Mouse (Mus musculus) mesoderm, embryonic 11.5 days (tissue): Measurements from ENCODE around the gene Efna3.

Experiments
- DNase-seq: peaks from one replicate; pipeline ENCODE4 v3.0.0-alpha.2; 2012; ENCODE audit warnings: low read depth, low spot score

Efna3 gene

DNA sequence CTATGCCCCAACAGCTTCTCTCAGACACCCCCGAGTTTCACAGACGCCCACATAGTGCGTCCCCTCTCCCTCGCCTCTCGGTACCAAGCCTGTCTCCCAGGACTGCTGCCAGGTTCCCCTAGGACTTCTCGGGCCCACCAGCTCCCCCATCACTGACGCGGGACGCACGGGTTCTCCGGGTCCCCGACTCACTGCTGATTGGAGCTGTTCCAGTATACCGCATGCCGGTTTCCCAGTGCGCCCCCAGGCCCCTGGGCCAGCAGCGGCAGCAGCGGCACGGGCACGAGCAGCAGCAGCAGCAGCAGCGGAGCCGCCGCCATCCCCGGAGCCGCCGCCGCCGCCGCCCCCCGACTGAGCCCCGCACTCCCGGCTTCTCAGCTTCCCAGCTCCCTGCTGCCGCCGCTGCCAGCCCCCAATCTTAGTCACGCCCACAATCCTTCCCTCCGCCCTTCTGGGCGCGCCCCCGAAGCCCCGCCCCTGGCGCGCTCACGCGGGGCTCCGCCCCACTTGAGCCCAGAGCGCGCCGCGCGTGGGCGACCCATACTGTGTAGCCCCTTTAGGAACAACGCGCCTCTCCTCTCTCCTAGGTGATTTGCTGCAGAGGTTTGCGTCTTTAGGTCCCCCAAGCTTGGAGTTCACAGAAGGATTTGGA lies at the start of gene Efna3:
Gene Efna3, minus strand, starts transcription at position 452 of the 652 bp plus-strand sequence.
- DNase-seq: peak; percentile 82

DNA sequence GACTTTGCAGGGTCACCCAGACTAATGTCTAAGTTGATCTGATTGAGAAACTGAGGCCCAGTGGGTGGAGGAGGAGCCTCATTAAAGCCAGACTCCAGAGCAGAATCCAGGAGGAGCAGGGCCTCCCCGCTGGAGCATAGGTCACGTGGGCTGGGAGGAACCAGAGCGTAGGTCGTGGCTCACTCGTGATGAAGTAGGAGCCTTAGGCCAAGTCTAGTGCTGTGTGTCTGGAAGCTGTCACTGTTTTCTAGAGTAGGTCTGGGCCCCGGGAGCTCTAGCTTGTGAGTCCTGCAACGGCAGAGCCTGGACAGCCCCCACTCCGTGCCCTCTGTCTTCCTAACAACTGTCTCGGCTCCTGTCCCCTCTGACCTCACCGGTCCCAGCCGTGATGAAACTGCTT lies 44.6 kb upstream of the Efna3 start:
- DNase-seq: no peak

DNA sequence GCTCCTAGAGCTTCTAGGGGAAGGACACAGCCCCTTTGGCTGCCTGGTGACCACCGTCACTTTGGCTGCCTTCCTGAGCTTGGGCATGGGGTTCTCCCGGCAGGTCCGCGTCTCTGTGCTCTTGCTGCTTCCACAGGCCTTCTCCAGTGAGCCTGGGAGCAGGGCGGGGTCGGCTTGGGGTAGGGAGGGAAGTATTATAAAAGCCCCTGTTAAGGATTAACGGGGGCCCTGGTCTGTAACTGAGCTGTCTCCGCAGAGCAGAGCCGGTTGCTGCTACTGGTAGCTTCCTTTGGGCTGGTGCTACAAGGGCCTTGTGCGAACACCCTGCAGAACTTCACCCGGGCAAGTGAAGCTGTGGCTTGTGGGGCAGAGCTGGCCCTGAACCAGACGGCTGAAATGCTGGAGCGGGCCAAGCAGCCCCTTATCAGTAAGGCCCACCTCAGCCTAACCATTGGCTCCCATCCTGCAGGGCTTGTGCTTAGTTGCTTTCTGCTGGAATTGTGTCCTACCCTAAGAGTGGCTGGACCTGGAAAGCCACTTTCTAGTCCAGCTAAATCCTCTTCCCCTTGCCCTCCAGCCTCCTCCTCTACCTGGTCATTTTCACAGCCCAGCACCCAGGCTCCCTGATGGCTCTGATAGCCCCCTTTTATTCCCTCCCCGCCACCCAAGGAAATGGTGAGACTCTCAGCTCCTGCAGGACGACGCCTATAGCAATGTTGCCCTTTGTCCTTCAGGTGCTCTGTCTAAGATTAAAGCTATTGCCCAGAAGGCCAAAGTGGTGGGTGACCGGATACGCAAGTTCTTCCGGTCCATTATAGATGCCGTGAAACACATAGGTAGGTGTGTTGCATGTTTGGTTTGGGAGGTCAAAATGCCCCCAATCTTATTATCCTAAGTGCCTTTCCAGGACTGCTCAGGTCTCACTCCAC lies 43.0 kb upstream of the Efna3 start:
- no peak for DNase-seq

DNA sequence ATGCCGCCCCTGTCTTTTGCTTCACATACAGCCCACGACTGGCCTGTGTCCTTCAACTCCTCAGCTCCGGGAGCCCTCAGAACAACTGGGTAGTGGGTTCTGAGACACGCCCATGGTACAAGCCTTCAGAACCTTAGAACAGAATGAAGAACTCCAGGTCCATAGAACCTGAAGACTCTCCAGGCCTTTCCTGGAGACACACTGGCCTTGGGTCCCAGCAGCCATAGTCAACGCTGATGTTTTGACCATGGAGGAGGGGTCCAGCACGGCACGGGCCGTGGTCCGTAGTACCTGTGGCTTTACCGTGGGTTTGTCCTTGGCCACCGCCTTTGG lies 42.4 kb upstream of the Efna3 start, which contains the start of gene Dcst1:
Gene Dcst1, minus strand, starts transcription at position 101 of the 333 bp plus-strand sequence.
- DNase-seq: no peak

DNA sequence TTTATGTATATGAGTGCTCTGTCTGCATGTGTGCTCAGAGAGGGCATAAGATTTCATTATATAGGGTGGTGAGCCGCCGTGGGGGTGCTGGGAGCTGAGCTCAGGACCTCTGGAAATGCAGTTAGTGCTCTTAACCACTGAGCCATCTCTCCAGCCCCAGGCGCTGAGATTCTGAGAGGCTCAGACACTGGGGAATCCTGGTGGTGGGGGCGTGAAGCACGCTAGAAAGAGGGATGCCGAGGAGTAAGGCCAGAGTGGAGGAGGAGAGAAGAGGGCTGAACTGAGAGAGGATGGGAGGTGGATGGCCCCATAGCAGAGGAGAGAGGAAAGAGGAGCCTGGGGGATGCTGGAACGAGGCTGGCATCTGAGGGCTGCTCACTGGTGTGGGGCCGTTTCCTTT lies 41.9 kb upstream of the Efna3 start:
- DNase-seq: no peak

DNA sequence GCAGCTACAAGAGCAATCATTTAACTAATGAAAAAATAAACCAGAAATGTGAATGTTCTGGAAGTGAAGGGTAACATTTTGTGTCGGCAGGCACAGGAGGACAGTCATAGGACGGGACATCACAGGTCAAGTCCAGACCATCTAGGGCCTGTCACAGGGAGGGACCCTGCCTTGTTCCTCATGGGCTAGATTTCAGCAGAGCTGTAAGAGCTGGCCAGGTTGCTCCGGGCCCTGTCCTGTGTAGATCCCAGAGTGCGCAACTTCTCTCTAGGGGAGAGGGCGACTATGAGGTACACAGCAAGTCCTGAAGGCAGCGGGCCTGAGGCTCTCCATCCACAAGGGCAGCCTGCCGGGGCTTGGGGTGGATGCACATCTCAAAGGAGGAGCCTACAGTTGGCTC lies 38.9 kb upstream of the Efna3 start, which contains the start of gene Dcst2:
Gene Dcst2, plus strand, starts transcription at position 301 of the 400 bp plus-strand sequence.
- DNase-seq: no peak

DNA sequence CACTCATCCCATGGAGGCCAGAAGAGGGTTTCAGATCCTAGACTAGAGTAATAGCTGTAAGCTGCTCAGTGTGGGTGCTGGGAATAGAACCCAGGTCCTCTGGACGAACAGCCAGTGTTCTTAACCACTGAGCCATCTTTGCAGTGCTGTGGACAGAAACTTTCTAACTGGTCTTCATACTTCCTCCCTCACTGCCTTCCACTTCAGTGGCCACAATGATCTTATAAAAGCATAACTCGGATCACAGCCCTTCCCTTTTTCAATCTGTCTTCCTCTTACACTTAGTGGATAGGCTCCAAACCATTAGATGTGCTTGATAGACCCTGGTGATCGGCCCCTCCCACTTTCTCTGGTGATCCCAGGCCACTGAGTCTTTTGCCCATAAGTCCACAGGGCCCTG lies 37.5 kb upstream of the Efna3 start:
- DNase-seq: no peak

DNA sequence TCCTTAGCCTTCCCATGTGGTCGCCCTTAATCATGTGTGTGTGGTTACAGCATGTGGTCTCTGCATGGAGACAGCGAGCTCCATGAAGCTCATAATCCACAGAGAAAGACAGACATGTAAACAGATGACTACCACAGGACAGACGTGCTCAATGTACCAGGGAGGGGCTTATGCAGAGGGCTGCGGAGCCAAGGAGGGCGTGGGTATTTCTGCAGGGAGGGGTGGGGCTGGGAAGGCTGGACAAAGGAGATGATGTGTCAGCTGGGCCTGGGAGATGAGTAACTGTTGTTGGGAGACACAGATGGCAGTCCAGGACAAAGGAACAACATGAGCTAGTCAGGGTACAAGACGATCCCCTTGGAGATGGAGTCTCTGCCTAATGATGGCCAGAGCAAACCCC lies 36.9 kb upstream of the Efna3 start:
- DNase-seq: no peak

DNA sequence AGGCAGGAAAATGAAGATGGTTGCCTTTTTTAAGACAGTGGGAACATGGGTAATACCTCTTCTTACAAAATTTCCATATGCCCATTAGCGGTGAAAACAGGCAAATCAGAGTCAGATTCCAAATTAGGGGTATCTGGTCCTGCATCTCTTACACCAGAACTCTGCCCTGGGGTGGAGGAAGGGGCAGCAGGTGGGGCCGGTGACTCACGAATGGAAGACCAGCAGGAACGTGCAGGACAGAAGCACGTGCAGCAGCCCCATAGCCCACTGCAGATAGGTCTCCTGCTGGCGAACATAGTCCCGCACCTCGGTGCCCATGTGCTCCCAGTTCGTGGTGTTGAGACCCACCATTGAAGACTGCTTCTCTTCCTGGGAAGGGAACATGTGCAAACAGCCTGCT lies 33.3 kb upstream of the Efna3 start:
- no peak for DNase-seq

DNA sequence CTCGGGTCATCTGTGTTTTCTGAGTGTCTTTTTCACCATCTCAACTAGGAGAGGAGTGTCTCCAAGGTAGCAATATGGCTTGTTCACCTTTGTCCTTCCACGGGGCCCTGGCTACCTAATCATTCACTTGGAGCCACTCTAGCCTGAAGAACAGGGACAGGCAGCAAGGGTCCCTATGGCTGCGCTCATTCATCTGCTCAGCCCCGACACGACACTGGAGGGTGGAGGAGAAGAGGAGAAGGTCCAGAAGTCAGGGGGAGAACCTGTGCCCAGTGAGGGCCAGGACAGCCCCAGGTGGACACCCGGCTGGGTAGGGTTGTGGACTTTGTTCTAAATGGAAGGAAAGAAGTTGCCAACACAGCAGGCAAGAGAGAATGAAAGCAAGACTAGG lies 32.7 kb upstream of the Efna3 start:
- no peak for DNase-seq

DNA sequence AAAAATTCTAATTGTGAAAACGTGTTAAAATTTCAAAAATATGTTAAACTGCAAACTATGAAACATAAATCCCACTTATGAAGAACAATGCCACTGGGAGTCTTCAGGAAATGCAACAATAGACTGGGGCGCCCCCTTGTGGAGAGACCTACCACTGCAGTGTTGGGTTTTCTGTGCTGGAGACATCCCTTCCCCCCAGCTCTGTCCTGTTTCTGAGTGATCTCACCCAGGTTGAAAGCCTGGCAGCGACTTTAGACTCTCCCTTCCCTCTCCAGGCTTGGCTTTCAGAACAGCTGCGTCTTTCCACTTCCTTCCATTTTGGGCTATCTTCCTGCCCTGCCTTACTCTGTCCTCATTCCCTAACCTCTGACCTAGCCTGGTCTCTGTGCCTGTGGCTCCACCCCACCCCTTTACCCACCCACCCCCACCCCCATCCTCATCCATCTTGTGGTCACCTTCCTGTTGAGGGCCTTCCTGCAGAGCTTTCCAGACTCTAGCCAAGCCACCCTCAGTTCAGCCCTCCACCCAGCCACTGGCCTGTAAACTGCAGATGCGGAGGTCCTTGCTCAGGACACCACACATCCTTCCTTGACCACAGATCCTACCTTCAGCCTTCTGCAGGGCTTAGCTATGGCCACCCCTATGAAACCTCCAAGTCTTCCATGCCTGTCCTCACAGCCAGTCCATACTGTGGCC lies 32.2 kb upstream of the Efna3 start:
- DNase-seq: peak; percentile 82

DNA sequence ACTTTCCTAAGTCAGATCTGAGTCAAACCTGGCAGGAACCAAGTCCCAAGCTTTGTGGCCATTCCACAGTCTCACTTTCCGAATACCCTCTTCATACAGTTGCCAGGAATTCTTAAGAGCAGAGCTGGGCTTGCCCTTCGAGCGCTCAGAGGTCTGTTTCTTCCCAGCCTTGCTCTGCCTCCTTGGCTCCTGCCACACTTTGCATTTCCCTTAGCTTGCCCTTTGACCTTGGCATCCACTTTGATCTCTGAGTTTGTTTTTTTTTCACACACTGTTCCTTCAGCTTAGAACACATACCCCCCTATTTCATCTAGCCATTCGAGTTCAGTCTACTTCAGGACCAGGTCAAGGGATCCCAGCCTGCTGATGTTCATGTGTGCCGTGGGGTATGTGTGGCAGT lies 28.5 kb upstream of the Efna3 start:
- no peak for DNase-seq

DNA sequence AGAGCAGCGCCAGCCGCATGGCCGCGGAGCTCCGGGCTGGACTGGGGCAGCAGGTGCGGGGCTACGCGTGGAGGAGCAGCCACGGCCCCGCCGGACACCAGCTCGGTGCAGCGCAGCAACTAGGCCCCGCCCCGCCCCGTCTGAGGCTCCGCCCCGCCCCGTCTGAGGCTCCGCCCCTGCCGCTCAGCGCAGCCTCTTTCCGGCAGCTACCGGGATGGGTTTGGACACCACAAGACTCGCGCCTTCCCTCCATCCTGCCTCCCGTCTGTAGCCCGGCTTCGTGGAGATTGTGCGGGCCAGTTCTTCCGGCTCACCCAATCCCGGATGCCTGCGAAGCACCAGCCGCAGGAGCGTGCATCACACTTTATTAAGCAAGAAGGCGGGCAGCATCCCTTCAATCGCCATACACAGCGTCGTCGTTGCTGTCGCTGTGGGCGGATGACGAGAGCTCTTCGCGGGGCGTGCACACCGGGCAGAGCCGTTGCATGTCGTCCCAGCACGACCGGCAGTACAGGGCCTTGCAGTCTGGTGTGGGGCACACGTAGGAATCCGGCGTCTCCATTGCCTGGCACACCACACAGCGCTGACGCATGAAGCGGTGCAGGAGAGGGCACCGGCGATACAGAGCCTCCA lies 27.2 kb upstream of the Efna3 start, which contains the start of gene Adam15:
Gene Adam15, minus strand, starts transcription at position 128 of the 633 bp plus-strand sequence.
- peak; percentile 81 for DNase-seq

DNA sequence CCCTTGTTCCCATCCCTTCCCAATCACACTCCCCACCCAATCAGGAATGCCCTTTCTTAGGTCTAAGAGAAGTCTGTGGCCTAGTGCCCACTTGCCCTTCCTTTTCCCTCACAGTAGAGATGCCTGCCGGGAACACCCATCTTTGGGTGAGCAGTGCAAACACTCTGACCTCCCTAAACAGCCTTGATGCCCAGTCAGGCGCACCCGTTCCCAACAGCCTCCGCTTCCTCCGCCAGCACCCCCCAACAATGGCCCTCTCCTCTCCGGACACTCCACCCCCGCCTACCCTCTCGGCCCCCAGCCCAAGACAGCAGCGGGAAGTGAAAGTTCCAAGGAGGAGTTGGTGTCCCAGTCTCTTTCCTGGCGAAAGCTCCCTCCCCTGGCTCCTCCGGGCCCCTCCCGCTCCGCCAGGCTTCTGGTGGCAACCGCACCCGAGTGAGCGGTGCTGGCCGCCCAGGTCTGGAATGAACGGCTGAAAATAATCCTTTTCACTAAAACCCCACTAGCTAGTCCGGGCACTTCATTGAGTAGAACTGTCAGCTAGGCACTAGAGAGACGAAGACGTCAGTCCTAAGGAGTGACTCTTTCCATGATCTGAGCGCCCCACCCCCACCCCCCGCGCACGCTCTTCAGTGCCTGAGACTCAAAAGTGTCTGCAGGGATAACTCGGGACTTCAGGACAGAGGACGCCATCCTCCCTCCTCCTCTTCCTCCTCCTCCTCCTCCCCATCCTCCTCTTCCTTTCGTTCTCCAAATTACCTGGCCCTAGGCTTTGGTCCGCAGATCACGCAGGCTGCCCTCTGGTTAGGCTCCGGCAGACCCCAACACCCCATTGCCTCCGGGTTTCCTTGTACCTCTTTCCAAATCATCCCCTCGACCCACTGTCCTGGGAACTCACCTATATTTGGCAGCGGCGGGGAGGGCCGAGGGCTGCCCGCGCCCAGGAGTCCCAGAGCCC lies 26.4 kb upstream of the Efna3 start:
- no peak for DNase-seq

DNA sequence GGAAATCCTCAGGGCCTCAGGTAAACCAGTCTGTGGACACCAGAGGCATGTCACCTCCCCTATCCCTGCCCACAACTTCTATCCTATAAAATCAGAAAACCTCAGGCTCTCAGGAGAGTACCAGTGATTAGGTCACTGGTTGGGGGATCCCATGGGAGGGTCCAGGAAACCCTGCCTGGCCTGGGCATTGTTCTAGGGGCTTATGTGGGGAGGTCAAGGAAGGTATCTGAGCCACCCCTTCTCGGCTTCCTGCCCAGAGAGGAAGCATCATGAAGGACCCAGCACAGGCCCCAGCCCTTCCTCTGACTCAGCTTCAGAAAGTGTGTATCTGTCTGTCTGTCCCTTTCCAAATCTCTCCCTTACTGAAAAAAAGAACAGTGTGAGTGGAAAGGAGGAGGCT lies 25.2 kb upstream of the Efna3 start:
- no peak for DNase-seq

DNA sequence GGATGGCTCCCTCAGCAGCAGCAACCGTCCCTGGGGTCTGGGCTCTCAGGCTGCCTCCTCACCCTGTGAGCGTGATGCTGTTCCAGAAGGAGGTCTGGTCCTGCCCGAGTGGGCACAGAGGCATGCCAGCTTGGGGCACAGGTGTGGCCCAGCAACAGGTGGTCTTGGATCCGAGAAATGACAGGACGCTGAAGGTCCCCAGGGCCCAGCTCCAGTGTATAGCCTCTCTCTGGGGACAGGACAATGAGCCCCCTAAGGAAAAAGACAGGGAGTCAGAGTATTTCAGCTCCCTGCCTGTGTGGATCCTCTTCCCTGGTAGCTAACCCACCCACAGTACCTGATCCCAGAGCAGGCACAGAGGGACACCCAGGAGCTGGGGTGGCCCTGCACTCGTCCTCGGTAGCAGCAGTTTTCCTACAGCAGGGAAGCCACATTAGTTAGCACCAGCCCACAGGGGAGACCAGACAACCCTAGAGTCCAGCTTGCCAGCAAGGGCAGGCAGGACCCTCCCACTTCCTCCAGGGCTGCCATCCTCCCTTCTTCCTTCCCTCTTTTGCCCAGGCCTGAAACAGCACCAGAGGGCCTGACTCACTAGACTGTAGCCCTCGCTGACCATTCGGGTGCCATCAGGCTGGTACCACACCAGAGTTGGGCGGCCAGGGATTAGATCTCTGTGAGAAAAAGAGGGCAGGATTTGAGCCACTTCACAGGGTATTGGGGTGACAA lies 24.2 kb upstream of the Efna3 start:
- no peak for DNase-seq

DNA sequence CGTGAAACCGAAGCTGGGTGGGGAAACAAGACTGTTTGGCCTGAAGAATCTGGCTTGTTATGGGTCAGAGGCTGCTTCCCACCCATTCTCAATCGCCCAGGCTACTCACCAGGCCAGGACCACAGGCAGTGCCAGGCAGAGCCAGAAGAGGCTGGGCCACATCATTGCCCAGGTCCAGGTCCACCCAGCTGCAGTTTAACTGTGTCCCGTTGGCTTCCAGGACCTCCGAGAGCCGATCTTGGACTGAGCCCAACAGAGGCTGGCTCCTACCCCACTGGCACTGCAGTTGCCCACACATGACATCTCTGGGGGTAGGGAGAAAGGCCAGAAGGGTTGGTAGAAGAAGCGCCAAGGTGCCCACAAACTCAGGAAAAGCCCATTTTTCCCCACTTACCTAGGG lies 20.5 kb upstream of the Efna3 start:
- no peak for DNase-seq

DNA sequence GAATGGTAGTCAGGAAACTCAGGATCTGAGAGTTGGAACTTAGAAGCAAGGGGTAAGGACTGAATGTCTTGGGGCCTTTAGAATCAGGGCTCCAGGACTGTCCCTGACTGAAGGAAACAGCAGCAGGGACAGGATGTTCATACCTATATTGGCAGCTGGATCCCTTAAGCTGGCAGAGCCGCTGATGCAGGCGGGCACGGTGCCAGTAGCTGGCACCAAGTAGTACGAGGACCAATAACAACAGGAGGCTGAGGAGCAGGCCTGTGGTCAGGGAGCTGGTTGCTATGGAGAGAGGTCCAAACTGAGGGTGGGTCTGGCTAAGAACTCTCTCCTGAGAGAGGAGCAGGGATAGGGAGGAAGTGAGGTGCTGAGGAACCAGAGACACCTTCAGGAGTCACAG lies 19.0 kb upstream of the Efna3 start:
- no peak for DNase-seq

DNA sequence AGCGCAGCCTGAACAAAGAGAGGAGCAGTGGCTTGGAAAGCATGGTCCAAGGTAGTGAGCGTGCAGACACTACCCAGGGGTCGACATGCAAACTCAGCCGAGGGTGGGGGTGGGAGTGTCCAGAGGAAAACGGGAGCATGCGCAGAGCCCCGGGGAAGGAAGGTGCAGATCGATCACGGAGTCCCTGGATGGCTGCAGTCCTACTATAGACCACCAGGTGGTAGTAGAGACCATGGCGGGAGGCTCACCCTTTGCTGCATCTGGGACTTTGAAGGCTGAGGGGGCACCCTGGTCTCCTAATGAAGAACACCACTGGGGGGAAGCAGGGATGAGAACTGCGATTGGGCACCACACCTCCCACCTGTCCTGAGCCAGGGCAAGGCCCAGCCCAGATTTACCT lies 17.7 kb upstream of the Efna3 start:
- peak; percentile 91 for DNase-seq

DNA sequence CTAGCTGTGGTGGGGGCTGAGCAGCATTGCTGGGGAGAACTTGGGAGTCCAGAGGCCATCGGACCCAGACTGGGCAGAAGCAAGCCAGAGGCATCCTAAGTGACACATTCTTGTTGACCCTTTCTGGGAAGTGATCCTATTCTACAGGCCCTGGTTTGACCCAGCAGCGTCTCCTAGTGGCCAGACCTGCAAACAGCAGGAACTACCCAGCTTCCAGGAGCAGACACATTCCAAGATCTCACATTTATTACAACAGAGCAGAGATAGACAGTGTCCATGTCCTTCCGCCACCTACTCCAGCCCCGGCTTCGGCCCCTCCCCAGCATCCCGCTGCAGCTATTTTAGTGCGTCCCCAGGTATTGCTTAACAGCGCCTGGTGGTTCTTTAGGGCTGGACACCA lies 16.7 kb upstream of the Efna3 start:
- peak; percentile 91 for DNase-seq
